Mouse (Mus musculus): ENCODE measurements around the gene Catsper4. TPM values are rescaled to one million over a fixed set of nuclear protein-coding genes. Genes with fewer than 3 reads are reported as not detected.

Gene Catsper4
- polyA plus RNA-seq, 1 experiment from 2014 or later: 0.60 TPM

GRCm38 (mm10) chr4:134238686-134239085 lies 11.5 kb upstream of the Catsper4 start:
- Histone ChIP-seq H3K27me3 (replicated peaks; ENCODE audit: control insufficient read depth, insufficient read depth, low read length) (0 out of 2 replicates have a peak, but pooled peaks cover 2% of the 10 kb centered on the region), H3K36me3 (ENCODE audit: control insufficient read depth, insufficient read depth, low read length) (no peaks in the 10 kb centered on the region), H3K27ac (ENCODE audit: low read length) (no peak overlapping the region), H3K9me3 (ENCODE audit: control insufficient read depth, low read length) (no peaks in the 10 kb centered on the region), H3K9ac (ENCODE audit: low read depth, low read length) (no peak overlapping the region), H3K4me1 (ENCODE audit: control insufficient read depth, insufficient read depth, low read length) (0 out of 2 replicates have a peak, but pooled peaks cover 6% of the 10 kb centered on the region), H3K4me3 (ENCODE audit: low read length) (peak overlapping the region; percentile 58), H3K4me2 (ENCODE audit: low read depth, low read length) (peak overlapping the region; percentile 54)
- ATAC-seq: peak; percentile 16
- WGBS: 10% methylated on average over 10 of the region's 10 CpGs

- peak; percentile 97 for ATAC-seq
- peak within 1 kb of the TSS; percentile 54 for H3K4me2 ChIP-seq (ENCODE audit: low read depth, low read length)
- peak within 1 kb of the TSS; percentile 77 for H3K27ac ChIP-seq (ENCODE audit: low read length)
- 1% methylated on average over 18 of the region's 18 CpGs for WGBS
- no peaks in the 10 kb centered on the region for H3K9me3 ChIP-seq (ENCODE audit: control insufficient read depth, low read length)
- no peaks in the 10 kb centered on the region for H3K36me3 ChIP-seq (ENCODE audit: control insufficient read depth, insufficient read depth, low read length)
- peak within 1 kb of the TSS; percentile 70 for H3K9ac ChIP-seq (ENCODE audit: low read depth, low read length)
- H3K4me3 ChIP-seq (ENCODE audit: low read length): peak within 1 kb of the TSS; percentile 58
- 0 out of 2 replicates have a peak, but pooled peaks cover 2% of the 10 kb centered on the region for H3K27me3 ChIP-seq (replicated peaks; ENCODE audit: control insufficient read depth, insufficient read depth, low read length)
- H3K4me1 ChIP-seq (ENCODE audit: control insufficient read depth, insufficient read depth, low read length): 0 out of 2 replicates have a peak, but pooled peaks cover 6% of the 10 kb centered on the region
Measured at GRCm38 (mm10) chr4:134238279-134238651, 11.1 kb upstream of the Catsper4 start, which contains the start of gene Cnksr1. Gene Cnksr1, minus strand, starts transcription at chr4:134238399.

- peak; percentile 78 for ATAC-seq
- Histone ChIP-seq H3K9ac (ENCODE audit: low read depth, low read length) (peak overlapping the region; percentile 70), H3K36me3 (ENCODE audit: control insufficient read depth, insufficient read depth, low read length) (no peaks in the 10 kb centered on the region), H3K27me3 (replicated peaks; ENCODE audit: control insufficient read depth, insufficient read depth, low read length) (0 out of 2 replicates have a peak, but pooled peaks cover 2% of the 10 kb centered on the region), H3K27ac (ENCODE audit: low read length) (peak overlapping the region; percentile 77), H3K4me1 (ENCODE audit: control insufficient read depth, insufficient read depth, low read length) (0 out of 2 replicates have a peak, but pooled peaks cover 6% of the 10 kb centered on the region), H3K4me3 (ENCODE audit: low read length) (peak overlapping the region; percentile 58), H3K9me3 (ENCODE audit: control insufficient read depth, low read length) (no peaks in the 10 kb centered on the region), H3K4me2 (ENCODE audit: low read depth, low read length) (peak overlapping the region; percentile 54)
- WGBS: 19% methylated on average over 19 of the region's 19 CpGs
Measured at GRCm38 (mm10) chr4:134237582-134238278, 10.5 kb upstream of the Catsper4 start.

GRCm38 (mm10) chr4:134234876-134235275 lies 7.7 kb upstream of the Catsper4 start:
- H3K4me1 ChIP-seq (ENCODE audit: control insufficient read depth, insufficient read depth, low read length): peaks cover 12% of the 10 kb centered on the region; the same call in 1 of the 2 replicates
- 0 out of 2 replicates have a peak, but pooled peaks cover 2% of the 10 kb centered on the region for H3K27me3 ChIP-seq (replicated peaks; ENCODE audit: control insufficient read depth, insufficient read depth, low read length)
- no peak for ATAC-seq
- H3K4me2 ChIP-seq (ENCODE audit: low read depth, low read length): no peak overlapping the region
- no peaks in the 10 kb centered on the region for H3K36me3 ChIP-seq (ENCODE audit: control insufficient read depth, insufficient read depth, low read length)
- no peak overlapping the region for H3K9ac ChIP-seq (ENCODE audit: low read depth, low read length)
- 85% methylated on average over 5 of the region's 5 CpGs for WGBS
- H3K9me3 ChIP-seq (ENCODE audit: control insufficient read depth, low read length): no peaks in the 10 kb centered on the region
- no peak overlapping the region for H3K27ac ChIP-seq (ENCODE audit: low read length)
- no peak overlapping the region for H3K4me3 ChIP-seq (ENCODE audit: low read length)

GRCm38 (mm10) chr4:134230431-134230830 lies 3.2 kb upstream of the Catsper4 start:
- Histone ChIP-seq H3K27me3 (replicated peaks; ENCODE audit: control insufficient read depth, insufficient read depth, low read length) (no peaks in the 10 kb centered on the region), H3K4me2 (ENCODE audit: low read depth, low read length) (0 out of 2 replicates have a peak overlapping the region, but pooled peaks have one; percentile 30), H3K9me3 (ENCODE audit: control insufficient read depth, low read length) (no peaks in the 10 kb centered on the region), H3K36me3 (ENCODE audit: control insufficient read depth, insufficient read depth, low read length) (no peaks in the 10 kb centered on the region), H3K4me1 (ENCODE audit: control insufficient read depth, insufficient read depth, low read length) (peaks cover 8% of the 10 kb centered on the region; the same call in 1 of the 2 replicates), H3K4me3 (ENCODE audit: low read length) (no peak overlapping the region), H3K27ac (ENCODE audit: low read length) (peak overlapping the region; percentile 50), H3K9ac (ENCODE audit: low read depth, low read length) (peak overlapping the region; percentile 49)
- peak; percentile 84 for ATAC-seq
- WGBS: 22% methylated on average over 8 of the region's 8 CpGs

- H3K9ac ChIP-seq (ENCODE audit: low read depth, low read length): no peak overlapping the region
- H3K4me2 ChIP-seq (ENCODE audit: low read depth, low read length): peak overlapping the region; percentile 26; the same call in 1 of the 2 replicates
- ATAC-seq: peak; percentile 92
- H3K27me3 ChIP-seq (replicated peaks; ENCODE audit: control insufficient read depth, insufficient read depth, low read length): no peaks in the 10 kb centered on the region
- no peak overlapping the region for H3K4me3 ChIP-seq (ENCODE audit: low read length)
- H3K27ac ChIP-seq (ENCODE audit: low read length): peak overlapping the region; percentile 72
- 34% methylated on average over 11 of the region's 11 CpGs for whole genome bisulfite sequencing
- H3K9me3 ChIP-seq (ENCODE audit: control insufficient read depth, low read length): no peaks in the 10 kb centered on the region
- no peaks in the 10 kb centered on the region for H3K36me3 ChIP-seq (ENCODE audit: control insufficient read depth, insufficient read depth, low read length)
- 0 out of 2 replicates have a peak, but pooled peaks cover 6% of the 10 kb centered on the region for H3K4me1 ChIP-seq (ENCODE audit: control insufficient read depth, insufficient read depth, low read length)
Measured at GRCm38 (mm10) chr4:134222793-134223600, 4.2 kb downstream of the Catsper4 start.

GRCm38 (mm10) chr4:134206488-134207053 lies 20.6 kb downstream of the Catsper4 start:
- Histone ChIP-seq H3K4me1 (ENCODE audit: control insufficient read depth, insufficient read depth, low read length) (no peaks in the 10 kb centered on the region), H3K9ac (ENCODE audit: low read depth, low read length) (no peak overlapping the region), H3K4me2 (ENCODE audit: low read depth, low read length) (no peak overlapping the region), H3K9me3 (ENCODE audit: control insufficient read depth, low read length) (no peaks in the 10 kb centered on the region), H3K27me3 (replicated peaks; ENCODE audit: control insufficient read depth, insufficient read depth, low read length) (no peaks in the 10 kb centered on the region), H3K27ac (ENCODE audit: low read length) (no peak overlapping the region), H3K4me3 (ENCODE audit: low read length) (no peak overlapping the region), H3K36me3 (ENCODE audit: control insufficient read depth, insufficient read depth, low read length) (no peaks in the 10 kb centered on the region)
- no peak for ATAC-seq
- 43% methylated on average over 6 of the region's 6 CpGs for WGBS

GRCm38 (mm10) chr4:134203340-134203896 lies 23.8 kb downstream of the Catsper4 start:
- WGBS: 86% methylated on average over 17 of the region's 17 CpGs
- ATAC-seq: no peak
- H3K4me2 ChIP-seq (ENCODE audit: low read depth, low read length): no peak overlapping the region
- H3K27ac ChIP-seq (ENCODE audit: low read length): no peak overlapping the region
- no peak overlapping the region for H3K4me3 ChIP-seq (ENCODE audit: low read length)
- no peaks in the 10 kb centered on the region for H3K9me3 ChIP-seq (ENCODE audit: control insufficient read depth, low read length)
- H3K36me3 ChIP-seq (ENCODE audit: control insufficient read depth, insufficient read depth, low read length): no peaks in the 10 kb centered on the region
- H3K4me1 ChIP-seq (ENCODE audit: control insufficient read depth, insufficient read depth, low read length): no peaks in the 10 kb centered on the region
- H3K27me3 ChIP-seq (replicated peaks; ENCODE audit: control insufficient read depth, insufficient read depth, low read length): no peaks in the 10 kb centered on the region
- H3K9ac ChIP-seq (ENCODE audit: low read depth, low read length): no peak overlapping the region

- H3K9me3 ChIP-seq (ENCODE audit: control insufficient read depth, low read length): no peaks in the 10 kb centered on the region
- H3K36me3 ChIP-seq (ENCODE audit: control insufficient read depth, insufficient read depth, low read length): no peaks in the 10 kb centered on the region
- H3K4me3 ChIP-seq (ENCODE audit: low read length): no peak within 1 kb of the TSS
- no peak within 1 kb of the TSS for H3K27ac ChIP-seq (ENCODE audit: low read length)
- ATAC-seq: no peak
- H3K4me2 ChIP-seq (ENCODE audit: low read depth, low read length): no peak within 1 kb of the TSS
- no peaks in the 10 kb centered on the region for H3K4me1 ChIP-seq (ENCODE audit: control insufficient read depth, insufficient read depth, low read length)
- WGBS: 84% methylated on average over 4 of the region's 4 CpGs
- no peak within 1 kb of the TSS for H3K9ac ChIP-seq (ENCODE audit: low read depth, low read length)
- H3K27me3 ChIP-seq (replicated peaks; ENCODE audit: control insufficient read depth, insufficient read depth, low read length): no peaks in the 10 kb centered on the region
Measured at GRCm38 (mm10) chr4:134202904-134203303, 24.3 kb downstream of the Catsper4 start, which contains the start of gene Gm7534. Gene Gm7534, minus strand, starts transcription at chr4:134203004.
